Mouse (Mus musculus) G1E-ER4 (cell line): ENCODE measurements around the gene Slc6a20a. TPM values are rescaled to one million over a fixed set of nuclear protein-coding genes. Genes with fewer than 3 reads are reported as not detected.
A peak's percentile ranks its signal among the peaks of the same experiment; 100 is the strongest.

Source experiments
- GATA1 ChIP-seq: IDR thresholded peaks from one replicate; pipeline ENCODE4 v1.8.0; 2012; ENCODE audit warnings: low read length, inconsistent platforms
- polyA plus RNA-seq: library from polyadenylated mRNA; stranded (reverse); fragments of >175 nt; gene quantifications from 2 replicates; pipeline ENCODE4 v1.2.3, GENCODE M21; 2012

Gene Slc6a20a
- polyA plus RNA-seq, result not detected in 2 replicates

DNA sequence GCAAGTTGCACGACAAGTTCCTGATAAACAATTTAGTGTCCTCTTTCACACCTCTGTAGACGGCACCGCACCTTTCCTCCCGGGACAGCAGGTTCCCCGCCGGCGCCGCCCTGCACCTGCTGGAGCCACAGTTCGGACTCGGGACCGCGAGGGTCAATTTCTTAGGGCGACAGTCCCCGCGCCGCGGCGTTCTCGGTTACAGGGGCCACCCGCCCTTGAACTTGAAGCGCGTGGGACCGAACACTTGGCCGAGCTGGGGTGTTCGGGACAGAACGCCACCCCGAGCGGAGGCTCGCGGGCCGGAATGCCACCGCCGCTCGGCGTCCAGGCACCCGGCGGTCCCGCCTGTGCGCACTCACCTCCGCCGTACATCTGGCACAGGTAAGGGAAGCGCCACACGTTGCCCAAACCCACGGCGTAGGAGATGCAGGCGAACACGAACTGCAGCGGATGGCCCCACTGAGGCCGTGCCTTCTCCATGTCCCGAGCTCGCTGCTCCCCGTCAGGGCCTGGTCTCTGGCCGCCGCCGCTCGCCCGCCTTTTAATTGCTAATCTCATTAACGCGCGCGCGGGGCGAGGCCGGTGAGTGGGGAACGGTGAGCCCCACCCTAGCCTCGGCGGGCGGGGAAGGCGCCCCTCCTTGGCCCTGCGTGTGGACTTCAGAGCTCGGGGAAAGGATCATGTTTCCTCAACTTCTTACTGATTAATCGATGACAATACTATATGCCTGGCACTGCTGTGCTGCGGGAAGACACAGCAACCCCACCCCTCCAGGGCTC is at the start of gene Slc6a20a, which contains the start of gene Ccr9:
Gene Slc6a20a (minus strand): TSS at position 559 of the 779 bp plus-strand sequence.
Gene Ccr9 (plus strand): TSS at position 113 of the 779 bp plus-strand sequence.
- no peak for TF ChIP-seq GATA1

- no peak for TF ChIP-seq GATA1
Measured at GRCm38 (mm10) chr9:123722737-123723493, 44.2 kb upstream of the Slc6a20a start.

DNA sequence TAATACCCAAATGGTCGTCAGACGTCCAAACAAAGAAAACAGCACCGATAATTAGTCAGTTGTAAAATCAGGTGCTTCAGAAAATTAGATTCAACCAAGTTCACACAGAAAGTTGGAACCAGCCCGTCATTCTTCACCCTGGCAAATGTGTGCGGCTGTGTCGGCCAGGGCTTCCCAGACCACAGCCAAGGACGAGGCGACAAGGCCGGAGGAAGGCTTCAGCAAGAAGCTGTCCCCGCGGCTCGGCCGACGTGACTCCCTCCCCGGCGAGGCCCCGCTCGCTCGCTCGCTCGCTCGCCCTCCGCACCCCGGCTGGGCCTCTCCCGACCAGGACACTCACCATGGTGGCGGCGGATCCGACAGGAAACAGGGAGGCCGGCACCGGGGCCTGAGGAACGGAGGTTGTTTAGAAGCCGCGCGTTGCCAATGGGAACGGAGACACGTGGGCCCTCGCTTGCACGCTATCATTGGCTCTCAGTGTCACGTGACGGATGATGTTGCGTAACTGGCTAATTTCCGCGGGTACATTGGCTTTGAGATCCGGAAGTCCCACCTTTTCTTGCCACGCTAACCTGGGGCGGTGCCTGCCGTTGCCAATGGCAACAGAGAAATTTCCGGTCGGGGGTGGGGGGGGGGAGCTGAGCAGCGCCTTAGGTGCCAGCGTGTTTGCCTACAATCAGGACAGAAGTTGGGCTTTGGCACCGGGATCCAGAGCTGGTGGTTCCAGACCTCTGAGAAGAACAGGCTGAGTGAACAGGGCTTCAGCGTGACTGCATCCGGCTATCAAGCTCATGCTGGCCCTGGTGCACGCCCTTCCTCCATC is 38.7 kb upstream of the Slc6a20a start, which contains the start of gene Lztfl1:
Gene Lztfl1 (minus strand): TSS at position 512 of the 823 bp plus-strand sequence.
- TF ChIP-seq GATA1, result no peak

DNA sequence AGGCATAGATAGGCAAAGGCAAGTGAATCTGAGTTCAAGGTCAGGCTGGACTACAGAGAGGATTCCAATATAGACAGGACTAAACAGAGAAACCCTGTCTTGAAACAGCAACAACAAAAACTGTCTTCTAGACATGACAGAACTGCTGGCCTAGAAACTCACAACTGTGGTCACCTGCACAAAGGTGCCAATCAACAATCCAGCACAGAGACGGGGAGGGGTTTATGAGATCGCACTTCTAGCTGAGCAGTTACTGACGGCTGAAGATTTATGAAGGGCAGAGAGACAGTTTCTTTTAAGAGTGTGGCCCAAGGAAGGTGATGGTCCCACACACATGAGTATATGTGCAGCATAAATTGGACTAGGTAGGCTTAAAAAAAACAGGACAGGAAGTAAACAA is 37.6 kb upstream of the Slc6a20a start:
- TF ChIP-seq GATA1, result no peak

DNA sequence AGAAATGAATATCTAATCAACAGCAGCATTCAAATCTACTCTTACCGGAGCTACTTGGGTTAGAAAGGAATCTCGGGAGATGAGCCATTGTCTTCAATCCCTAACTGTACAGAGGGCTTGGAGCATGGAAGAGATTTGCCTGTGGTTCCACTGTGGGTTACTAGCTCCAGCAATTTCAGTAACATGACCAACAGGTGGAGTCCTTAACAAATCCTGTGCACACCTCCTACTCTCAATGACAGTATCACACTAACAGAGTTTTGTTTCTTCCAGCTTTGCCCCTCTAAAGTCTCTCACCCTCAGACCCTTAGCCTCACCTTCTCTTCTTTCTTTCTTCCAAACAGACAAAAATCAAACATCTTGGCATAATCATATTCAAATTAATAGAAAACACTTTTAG is 34.4 kb upstream of the Slc6a20a start:
- no peak for TF ChIP-seq GATA1

DNA sequence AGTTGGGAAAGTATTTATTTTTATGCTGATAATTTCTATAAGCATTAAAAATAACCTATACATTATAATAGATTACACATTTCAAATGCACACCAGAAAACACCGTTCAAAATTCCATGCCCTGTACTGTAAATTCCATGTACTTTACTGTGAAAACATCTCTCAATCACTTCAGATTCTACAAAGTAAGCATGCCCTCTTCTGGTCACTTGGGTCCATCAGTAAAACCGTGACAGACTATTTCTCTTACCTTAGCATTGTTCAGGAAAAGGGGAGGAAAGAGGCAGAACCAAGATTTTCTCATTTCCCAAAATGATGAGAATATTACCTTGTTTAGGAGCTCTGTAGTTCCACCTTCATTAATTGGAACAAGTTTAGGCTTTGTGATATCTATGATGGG is 30.5 kb upstream of the Slc6a20a start:
- no peak for TF ChIP-seq GATA1

DNA sequence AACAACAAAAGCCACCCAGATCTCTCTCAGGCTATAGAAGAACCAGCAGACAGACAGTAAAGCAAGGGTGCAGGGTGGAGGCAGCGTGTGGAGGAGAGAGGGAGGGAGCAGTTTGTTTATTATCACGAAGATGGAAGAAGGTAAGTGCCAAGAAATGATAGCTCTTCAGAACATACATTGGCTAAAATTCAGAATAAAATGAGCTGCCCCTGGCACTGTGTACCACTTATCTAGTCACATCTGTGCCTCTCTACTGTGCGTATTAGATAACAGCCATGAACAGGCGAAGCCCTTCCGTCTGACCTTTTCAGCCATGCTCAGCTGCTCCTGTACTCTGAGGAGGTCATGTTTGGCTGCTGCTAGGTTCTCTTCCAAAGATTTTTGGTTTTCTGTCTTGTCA is 23.1 kb upstream of the Slc6a20a start:
- TF ChIP-seq GATA1, result peak; percentile 12

DNA sequence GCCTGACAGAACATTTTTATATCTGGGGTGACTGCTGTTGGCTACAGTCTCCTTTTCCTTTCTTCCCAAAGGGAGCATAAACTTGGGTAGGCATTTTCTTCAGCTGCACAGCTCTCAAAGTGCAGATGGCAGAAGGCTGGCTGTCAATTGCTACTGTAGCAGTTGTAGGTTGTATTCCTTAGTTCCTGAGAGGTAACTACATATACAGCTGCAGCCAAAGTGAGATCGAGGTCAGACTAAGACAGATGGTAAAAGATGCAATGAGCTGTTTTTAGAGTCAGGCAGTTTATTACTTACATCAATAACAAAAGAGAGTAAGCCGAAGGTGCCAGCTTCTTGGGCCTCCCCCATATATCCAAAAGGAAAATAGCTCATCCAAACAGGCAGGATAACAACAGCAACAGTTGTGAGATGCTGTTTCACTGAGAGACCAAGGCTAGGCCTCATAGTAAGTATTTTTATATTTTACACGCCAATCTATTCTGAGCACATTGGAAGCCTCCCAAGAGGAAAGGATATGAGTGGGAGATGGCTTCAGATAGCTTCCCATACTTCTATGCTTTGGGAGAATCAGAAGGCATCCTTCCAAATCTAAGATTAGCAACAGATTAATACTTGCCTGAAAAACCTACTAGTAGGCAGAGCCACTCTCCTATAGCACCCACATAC is 17.1 kb upstream of the Slc6a20a start:
- TF ChIP-seq GATA1, result no peak

DNA sequence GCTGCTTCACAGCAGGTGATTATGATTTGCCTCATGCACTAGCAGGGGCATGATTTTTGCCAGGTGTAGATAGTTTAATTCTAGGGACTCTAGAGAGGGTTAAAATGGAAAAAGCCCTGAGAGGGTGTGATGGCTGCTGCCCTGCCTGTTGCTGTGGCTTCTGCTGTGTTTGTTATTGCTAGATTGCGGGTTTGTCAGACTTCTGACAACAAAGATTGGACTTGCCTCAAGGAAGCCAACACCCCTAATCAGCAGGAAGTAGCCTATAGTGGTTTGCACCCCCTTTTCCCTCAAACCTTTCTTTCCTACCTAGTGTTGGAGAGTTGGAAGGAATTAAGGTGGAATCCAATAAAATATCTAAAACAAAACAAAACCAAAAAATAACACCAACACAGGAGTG is 9.5 kb upstream of the Slc6a20a start:
- peak; percentile 19 for TF ChIP-seq GATA1

DNA sequence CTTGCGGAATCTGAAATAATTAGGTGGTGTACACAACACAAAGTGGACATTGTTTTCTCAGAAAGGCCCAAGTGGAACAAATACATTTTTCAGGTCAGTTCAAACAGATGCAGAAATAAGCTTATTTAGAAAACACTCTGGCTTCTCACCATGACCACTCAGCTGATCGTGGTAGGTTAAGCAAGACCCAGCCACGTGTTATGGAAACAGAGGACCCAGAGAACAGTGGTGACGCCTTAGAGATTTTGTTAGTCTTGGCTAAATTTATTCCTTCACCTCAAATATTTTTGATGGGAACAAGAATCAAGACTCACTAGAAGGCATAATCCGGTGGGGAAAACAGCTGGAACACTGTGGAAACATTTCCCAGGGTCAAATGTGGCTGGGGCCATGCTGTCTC is 7.5 kb upstream of the Slc6a20a start:
- no peak for TF ChIP-seq GATA1

- no peak for TF ChIP-seq GATA1
Measured at GRCm38 (mm10) chr9:123683704-123684103, 5.0 kb upstream of the Slc6a20a start.

DNA sequence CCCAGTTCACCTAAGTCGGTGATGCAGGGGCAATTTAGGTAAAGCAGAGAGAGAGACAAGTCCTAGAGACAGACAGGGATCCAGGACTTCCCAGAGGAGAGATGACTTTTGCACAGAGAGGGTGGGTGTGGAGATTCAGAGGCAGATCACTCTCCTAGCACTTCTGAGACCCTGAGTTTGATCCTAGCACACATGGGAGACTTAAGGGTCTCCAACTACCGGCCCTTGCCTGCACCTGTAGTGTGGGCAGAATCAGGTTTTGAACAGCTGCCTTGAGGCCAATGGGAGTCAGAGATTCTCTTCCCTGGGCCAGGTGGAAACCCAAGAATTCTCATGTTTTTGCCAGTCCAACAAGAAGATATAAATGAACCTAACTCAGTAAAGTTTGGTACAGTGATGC is 513 bp upstream of the Slc6a20a start:
- TF ChIP-seq GATA1, result no peak

DNA sequence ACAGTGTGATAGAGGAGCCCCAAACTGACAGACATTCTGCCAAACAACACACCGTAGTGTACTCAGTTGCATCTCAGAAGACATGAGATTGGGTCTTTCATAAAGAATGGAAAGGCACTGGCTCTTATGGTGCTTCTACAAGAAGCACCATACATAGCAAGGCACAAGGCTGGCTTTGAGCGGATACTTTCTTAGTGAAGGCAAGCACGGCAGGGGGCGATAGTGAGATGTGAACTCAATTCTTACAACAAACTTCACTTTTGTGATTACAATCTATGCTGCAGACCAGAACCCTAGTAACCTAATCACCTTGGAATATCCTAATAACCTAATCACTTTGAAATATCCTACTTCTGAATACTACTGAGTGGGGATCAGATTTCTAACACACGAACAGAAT is 13.0 kb downstream of the Slc6a20a start:
- TF ChIP-seq GATA1, result no peak

GRCm38 (mm10) chr9:123658981-123659380 is 19.7 kb downstream of the Slc6a20a start:
- TF ChIP-seq GATA1, result no peak

DNA sequence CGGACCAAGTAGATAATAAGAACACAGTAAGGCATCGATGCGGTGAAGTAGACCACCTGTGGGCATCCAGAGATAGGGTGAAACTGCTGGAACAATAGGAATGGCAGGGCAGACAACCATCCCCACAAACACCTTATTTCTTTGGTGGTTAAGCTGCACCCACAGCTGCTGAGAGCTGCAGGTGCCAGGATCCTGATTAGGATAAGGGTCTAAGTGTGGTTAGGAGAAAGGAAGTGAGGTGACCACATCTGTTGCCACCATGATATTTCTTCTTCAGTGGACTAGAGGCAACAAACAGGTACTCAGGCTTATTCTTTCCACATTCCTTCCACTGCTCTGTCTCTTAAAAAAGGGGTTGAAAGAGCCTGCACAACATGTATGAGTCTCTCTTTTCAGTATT is 21.2 kb downstream of the Slc6a20a start:
- no peak for TF ChIP-seq GATA1

DNA sequence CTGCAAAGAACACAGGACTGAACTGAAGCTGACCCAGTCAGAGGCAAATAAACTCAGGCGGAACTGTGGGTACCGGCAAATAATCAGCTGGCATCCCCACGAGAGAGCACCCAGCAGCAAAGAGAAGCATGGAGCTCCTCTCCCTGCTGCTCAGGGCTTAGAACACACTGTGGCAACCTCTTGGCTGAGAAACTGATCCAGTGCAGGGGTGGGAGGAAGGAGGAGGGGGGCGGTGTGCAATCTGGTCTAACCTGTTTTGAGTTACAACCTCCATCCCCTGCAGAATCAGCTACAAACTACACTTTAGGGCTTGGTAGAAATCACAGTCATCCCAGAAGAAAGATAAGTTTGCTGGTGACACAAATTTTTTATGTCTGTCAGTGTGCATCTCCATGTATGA is 27.3 kb downstream of the Slc6a20a start:
- no peak for TF ChIP-seq GATA1
